Comparison of ENCODE assay signal across 17 mouse cellular contexts in genomic region chr9:13577150-13577549, GRCm38 (mm10).
"Had no signal": no experiment of that assay in that cellular context is flagged by ENCODE, and none has a peak within 500 bp of the region (broad histone marks: within the 10 kb centered on the region; RNA-seq: fewer than 3 reads in every experiment).

No protein-coding gene starts in this region.

- H3K9me3 ChIP-seq: lung, embryonic 15.5 days; midbrain, embryonic 13.5 days; midbrain, embryonic 15.5 days; neural tube, embryonic 12.5 days had no signal

- H3K4me1 ChIP-seq: midbrain, embryonic 15.5 days; neural tube, embryonic 12.5 days had no signal

- H3K4me2 ChIP-seq: lung, embryonic 15.5 days; midbrain, embryonic 11.5 days; midbrain, embryonic 13.5 days; midbrain, embryonic 15.5 days; neural tube, embryonic 12.5 days had no signal

- H3K4me3 ChIP-seq: lung, embryonic 15.5 days; megakaryocyte, embryonic 14.5 days; midbrain, embryonic 13.5 days; midbrain, embryonic 15.5 days; neural tube, embryonic 12.5 days had no signal

- H3K27me3 ChIP-seq: lung, embryonic 15.5 days; megakaryocyte, embryonic 14.5 days; midbrain, embryonic 13.5 days; midbrain, embryonic 15.5 days; neural tube, embryonic 12.5 days had no signal

- H3K9ac ChIP-seq: lung, embryonic 15.5 days; midbrain, embryonic 13.5 days; midbrain, embryonic 15.5 days; neural tube, embryonic 12.5 days had no signal

- H3K27ac ChIP-seq: lung, embryonic 15.5 days; macrophage; midbrain, embryonic 13.5 days; midbrain, embryonic 15.5 days; neural tube, embryonic 12.5 days had no signal

- DNase-seq: lung, adult 2 months; lung, postnatal 14 days; lung, postnatal 36 days; right cerebral cortex, postnatal 25 days; right cerebral cortex, postnatal 4 days; spleen, adult 18-20 months; thymus, adult 18-20 months; thymus, postnatal 14 days; thymus, postnatal 36 days had no signal

- ATAC-seq: lung, postnatal 0 days; midbrain, embryonic 13.5 days; midbrain, embryonic 15.5 days had no signal

- H3K36me3 ChIP-seq: lung, embryonic 15.5 days; midbrain, embryonic 13.5 days; midbrain, embryonic 15.5 days; neural tube, embryonic 12.5 days had no signal
